Mouse (Mus musculus) stomach, postnatal 0 days (tissue): Measurements from ENCODE around the gene Gm8909.
"Not testable (repeated sequence)": the region's sequence is repeated elsewhere in the genome, so short reads cannot be mapped to it uniquely, and the experiment has no call there.

Experiments used
- CTCF ChIP-seq: IDR thresholded peaks from 2 replicates; pipeline ENCODE4 v1.5.1; 2016; ENCODE audit warnings: antibody characterized with exemption, low read depth, mild to moderate bottlenecking, moderate library complexity
- EP300 ChIP-seq: optimal IDR thresholded peaks from 2 replicates; pipeline ENCODE3; 2016; ENCODE audit warnings: antibody characterized with exemption

DNA sequence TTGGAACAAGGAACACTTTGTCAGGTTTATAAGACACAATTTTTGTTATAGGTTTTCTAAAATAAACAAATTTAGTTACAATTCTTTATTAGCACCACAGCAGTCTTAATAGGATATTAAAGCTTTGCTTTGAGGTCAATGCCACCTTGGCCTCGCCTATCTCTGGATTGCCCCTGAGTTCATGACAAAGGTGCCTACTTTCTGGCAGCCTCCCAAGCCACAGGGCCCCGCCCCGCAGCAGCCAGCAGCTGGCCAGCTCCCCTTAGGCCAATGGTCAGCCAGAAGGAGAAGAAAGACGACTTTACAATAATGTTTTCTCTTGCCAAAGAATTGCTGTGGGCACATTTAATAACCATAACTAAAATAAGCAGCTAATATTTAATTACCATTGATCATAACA lies 17.1 kb downstream of the Gm8909 start:
- not testable (repeated sequence) for TF ChIP-seq CTCF, EP300
